Mouse (Mus musculus) regulatory T cell (primary cell): ENCODE measurements around the gene Tubb1.

ENCODE experiments used
- in situ Hi-C: fragments of 300-600 bp; cut with MboI, MseI; formaldehyde crosslinking; loops from one replicate; pipeline ENCODE4 v1.15.1; 2025; ENCODE audit warnings: high pct_unique_total_duplicates

Gene Tubb1

DNA sequence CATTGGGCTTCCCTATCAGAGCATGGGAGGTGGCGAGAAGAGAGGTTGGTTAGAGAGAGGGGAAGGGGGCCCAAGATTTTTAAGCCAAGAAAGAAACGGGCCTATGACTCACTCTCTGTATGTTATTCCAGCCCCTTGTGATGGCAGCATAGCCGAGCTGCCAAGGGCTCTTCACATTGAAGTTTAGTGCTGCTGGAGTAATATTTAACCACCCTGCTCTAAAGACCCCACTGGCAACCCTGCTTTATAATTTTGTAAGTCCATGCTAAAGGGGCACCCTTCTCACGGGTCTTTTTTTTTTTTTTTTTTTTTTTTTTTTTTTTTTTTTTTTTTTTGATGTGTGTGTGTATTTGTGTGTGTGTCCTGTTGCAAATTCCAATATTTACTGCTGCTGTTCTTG is 8.6 kb upstream of the Tubb1 start:
- in situ Hi-C loops: loop anchor here (25.0 kb wide), 1 partner anchor 780 kb away; the partner anchor contains the start of gene Rab22a

DNA sequence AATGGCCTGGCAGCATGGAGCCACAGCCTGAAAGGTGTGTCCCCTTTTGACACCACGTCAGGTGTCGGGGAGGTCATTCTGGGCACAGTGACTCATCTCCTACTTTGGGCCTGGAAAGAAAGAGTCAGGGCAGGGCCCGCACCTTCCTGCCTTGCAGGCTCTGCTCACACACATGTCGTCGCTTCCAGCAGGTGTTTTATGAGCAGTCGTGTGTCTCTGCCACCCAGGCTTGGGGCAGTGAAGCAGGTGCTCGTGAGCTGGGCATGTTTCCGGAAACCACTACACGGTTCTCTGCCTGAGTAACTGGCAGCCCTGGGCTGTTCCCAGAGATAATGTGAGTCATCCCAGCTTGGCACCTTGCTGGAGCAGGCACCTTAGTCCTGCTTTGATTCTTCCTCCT is 8.0 kb upstream of the Tubb1 start:
- in situ Hi-C loops: loop anchor here (25.0 kb wide), 1 partner anchor 780 kb away; the partner anchor contains the start of gene Rab22a

DNA sequence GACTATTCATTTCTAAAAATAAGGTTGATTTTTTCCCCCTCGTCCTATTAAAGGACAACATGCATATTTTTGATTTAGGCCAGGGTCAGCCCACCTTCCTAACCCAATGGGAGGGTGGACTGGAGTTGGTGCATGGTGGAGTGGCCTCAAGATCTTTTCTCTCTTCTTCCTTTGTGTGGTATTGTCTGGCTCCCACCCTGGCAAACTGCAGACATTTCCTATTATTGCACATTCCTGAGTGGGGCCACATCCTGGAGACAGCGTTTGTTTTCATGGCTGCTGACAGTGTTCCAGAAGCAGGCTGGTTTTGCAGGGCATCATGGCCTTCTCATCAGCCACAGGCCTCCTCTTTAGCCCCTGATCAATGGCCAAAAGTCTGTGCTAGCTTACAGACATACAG is 7.4 kb upstream of the Tubb1 start:
- in situ Hi-C loops: loop anchor here (25.0 kb wide), 1 partner anchor 781 kb away; the partner anchor contains the start of gene Rab22a

DNA sequence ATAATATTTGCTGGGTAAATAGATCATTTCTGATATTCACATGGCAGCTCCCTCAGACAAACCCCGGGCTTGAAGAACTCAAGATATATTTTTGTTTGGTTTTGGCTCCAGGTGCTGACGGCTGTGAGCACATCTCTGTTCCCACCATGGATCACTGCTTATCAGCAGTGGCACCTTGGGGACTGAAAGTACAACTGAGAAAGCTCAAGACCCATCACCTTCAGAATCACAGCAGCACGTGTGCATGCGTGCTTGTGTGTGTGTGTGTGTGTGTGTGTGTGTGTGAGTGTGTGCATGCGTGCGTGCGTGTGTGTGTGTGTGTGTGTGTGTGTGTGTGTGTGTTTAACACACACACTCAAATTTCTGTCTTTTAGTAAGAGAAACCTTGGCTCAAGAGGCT is 6.1 kb upstream of the Tubb1 start:
- in situ Hi-C loops: loop anchor here (25.0 kb wide), 1 partner anchor 782 kb away; the partner anchor contains the start of gene Rab22a

DNA sequence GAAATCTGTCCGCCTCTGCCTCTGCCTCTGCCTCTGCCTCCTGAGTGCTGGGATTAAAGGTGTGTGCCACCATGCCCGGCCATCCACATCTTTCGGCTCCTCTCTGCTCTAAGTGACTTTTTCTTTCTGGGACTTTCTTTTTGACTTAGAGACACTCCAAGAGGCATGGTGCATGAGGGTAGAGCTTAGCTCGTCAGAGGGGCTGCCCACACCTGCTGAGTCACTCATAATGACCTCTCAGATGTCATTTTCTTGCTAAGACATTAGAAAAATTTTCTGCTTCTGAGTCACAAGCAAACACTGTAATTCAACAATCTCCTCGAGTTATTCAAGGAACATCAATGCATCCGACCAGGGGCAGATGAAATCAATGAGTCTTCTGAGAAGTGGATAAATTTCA is 5.5 kb upstream of the Tubb1 start:
- in situ Hi-C loops: loop anchor here (25.0 kb wide), 1 partner anchor 783 kb away; the partner anchor contains the start of gene Rab22a

DNA sequence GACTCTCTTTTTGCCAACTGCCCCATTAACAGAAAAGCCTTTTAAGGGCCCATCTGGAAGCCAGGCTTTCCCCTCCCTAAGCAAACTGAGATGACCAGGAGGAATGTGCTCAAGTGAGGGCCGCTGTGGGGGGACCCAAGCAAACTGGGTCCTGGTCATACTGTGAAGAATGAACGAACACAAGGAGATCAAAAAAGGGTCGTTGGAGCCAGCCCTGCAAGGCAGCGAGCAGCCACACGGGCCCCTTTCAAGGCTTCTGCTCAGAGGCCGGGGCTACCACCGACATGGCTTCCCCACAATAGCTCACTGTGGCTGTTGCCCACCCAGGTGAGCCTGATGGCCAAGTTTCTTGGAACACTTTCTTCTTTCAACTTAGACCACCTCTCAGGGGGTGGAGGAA is 4.0 kb upstream of the Tubb1 start:
- in situ Hi-C loops: loop anchor here (25.0 kb wide), 1 partner anchor 784 kb away; the partner anchor contains the start of gene Rab22a

DNA sequence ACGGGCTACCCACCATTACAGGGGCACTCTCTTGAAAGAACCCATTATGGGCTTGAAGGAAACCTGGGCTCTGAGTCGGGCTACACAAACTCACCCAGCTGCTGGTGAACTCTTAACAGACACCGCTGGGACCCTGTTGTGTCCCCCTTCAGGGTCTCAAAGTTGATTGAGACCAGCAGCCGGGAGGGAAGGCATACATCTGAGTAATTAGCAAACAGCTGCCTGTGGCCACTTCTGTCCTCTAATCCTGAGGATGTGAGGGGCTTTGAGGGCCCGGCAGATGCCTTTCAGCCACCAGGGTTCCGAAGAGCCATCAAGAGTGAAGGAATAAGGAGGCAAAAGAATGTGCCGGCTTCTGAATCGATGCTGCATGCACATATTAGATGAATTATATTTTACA is 3.6 kb upstream of the Tubb1 start:
- in situ Hi-C loops: loop anchor here (25.0 kb wide), 1 partner anchor 785 kb away; the partner anchor contains the start of gene Rab22a

DNA sequence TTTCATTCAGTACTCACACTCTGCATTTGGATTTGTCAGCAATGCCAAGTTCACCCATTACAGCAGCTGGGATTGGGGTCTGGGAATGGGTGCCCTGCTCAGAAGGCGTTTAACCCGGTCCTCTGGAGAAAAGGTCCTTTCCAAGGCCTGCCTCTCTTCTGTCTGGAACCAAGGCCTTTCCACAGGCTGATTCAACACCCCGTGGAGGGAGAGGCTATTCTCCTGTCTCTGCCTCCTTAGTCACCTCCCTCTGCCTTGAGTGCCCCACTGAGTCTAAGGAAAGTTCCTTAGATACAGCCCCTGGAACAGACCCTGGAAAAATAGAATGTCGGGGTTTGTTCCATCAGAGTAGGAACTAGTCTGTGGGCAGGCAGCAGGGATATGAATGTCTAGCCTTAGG is 2.1 kb upstream of the Tubb1 start:
- in situ Hi-C loops: loop anchor here (25.0 kb wide), 1 partner anchor 786 kb away; the partner anchor contains the start of gene Rab22a

DNA sequence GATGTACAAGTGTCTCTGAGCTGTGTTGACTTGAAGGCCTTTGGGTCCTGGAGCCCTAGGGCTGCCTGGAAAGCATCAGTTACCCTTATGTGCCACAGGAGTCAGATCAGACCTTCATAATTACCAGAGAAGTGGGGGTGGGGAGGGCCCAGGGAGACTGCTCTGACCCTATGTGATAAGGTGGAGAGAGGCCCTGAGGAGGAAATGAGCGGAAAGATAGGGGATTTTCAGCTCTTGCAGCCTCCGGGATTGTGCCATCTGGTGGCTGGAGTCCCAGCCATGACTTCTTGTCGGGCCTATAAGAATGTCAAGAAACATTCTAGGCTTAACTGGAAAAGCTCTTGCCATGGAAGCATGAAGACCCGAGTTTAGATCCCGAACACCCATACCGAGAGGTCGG is 3.2 kb downstream of the Tubb1 start:
- in situ Hi-C loops: no loop called here

DNA sequence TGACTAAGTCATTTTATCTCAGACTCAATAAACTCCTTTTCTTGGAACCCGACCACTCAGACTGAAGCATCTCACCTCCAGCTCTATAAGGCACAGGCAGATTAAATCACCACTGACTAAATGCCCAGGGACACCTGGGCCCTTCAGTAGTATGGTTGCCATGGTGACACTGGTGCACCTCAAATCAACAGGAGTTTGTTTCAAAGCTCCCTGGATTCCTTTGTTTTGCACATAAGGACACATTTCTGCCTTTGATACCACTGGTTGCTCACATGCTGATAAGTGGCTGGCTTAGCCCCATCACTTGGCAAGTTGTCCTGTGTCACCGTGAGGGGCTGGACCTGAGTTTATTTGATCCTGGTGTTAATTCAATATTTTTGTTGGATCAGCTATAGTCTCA is 8.9 kb downstream of the Tubb1 start:
- in situ Hi-C loops: no loop called here

DNA sequence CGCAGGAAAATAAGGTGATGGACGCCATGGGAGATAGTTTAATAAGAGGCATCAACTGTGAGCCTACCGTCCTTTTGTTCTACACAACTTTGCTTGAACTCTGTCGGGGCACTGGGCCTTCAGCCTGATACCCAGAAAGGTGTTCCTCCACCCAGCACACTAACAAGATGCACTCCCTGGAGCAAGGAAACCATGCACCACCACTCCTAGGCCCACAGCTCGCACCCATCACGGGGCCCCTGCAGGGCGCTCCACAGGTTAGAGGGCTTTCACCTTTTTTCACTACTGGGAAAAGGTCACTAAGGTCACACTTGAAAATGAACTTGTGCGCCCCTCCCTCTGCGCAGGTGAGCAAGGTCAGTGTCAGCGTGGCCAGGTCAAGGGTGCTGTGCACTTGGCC is 12.9 kb downstream of the Tubb1 start:
- in situ Hi-C loops: no loop called here

DNA sequence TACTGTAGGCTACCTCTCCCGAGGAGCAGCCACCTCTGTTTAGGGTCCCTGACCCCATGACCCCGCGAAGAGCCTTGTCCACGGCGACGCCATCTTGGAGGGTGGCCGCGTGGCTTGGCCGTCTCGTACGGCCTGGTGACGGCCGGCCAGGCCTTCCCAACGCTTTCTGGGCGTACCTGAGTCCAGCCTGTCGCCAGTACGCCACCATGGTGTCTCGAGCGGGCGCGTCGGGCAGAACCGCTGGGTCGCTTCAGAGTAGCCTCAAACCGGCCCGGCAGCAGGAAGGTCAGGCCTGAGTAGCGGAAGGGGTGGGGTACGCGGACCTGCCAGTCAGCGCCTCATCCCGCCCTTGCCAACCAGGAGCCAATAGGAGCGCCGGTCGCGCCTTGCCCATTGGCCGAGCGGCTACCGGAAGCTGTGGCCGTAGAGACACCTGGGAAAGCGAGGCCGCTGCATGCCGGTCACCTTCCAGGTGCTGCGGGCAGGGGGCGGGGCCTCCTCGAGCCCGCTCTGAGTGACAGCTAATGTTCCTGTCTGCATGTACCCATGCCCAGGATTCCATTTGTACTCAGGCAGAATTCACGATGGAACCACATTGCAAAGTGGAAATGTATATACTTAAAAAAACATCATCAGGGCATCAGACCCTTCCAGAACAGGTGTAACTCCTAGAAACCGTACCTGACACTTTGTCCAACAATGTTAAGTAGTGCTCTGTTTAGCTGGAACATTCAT is 13.5 kb downstream of the Tubb1 start, which contains the start of gene Atp5e:
Gene Atp5e (minus strand): TSS at position 317 of the 735 bp plus-strand sequence.
- in situ Hi-C loops: no loop called here

DNA sequence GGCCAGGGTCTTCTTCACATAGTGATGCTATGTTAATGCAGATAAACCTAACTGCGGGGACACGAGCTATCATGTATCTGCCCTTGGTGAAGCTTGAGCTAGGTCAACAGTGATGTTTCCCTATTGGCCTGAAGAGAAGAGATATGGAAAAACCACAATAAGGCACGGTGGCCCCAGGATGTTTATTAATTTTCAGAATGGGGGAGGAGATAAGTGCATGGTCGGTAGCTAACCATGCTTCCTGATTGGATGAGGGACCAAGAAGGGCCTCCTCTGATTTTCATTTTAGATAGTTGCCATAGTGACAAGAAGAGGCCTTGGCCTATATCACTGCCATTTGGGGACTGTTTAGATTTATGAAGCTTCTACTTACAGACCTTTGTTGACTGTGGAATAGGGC is 19.8 kb downstream of the Tubb1 start:
- in situ Hi-C loops: loop anchor here (5.0 kb wide), 1 partner anchor 143 kb away; no protein-coding TSS in a partner anchor

DNA sequence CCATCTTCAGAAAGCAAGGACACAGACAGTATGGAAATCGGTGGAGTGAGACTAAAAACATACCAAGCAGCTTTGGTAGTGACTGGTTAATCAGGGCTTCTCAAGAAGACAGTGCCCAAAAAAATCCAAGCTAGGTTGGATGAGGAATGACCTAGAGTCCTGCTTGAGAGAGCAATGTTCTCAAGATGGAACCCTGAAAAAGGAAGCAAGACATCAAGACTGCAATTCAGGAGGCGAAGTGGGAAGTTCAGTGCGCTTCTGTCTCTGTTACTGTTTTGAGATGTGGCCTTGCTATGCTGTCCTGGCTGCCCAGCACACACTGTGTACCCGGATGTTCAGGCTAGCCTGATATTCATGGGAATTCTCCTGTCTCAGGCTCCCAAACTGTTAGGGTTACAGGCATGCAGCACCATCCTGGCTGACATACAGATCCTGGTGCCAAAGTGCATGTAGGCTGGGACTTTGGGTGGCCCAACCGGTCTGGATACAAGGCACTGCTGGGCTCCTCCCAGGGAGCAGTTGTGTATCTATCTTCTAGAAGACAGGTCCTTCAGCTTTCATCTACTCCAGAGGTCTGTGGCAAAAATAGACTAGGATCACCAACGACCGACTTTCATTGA is 20.4 kb downstream of the Tubb1 start:
- in situ Hi-C loops: loop anchor here (5.0 kb wide), 1 partner anchor 144 kb away; no protein-coding TSS in a partner anchor

DNA sequence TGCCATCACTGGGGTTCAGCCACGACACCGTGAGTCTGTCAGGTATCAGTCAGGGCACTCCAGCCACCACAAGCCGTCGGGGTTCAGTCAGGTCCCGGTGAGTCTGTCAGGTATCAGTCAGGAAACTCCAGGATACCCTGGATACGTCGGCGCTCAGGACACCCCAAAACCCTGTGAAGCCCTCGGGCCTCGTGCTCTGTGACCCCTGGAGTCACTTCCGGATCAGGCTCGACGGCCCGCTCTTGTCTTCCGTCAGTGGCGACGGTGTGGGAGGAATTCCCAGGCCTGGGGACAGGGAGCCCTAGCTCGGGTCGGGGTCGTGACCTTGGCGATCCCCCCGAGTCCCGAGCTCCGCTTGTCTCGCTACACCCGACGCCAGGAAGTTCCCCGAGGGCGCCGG is 21.9 kb downstream of the Tubb1 start:
- in situ Hi-C loops: loop anchor here (5.0 kb wide), 1 partner anchor 145 kb away; no protein-coding TSS in a partner anchor

DNA sequence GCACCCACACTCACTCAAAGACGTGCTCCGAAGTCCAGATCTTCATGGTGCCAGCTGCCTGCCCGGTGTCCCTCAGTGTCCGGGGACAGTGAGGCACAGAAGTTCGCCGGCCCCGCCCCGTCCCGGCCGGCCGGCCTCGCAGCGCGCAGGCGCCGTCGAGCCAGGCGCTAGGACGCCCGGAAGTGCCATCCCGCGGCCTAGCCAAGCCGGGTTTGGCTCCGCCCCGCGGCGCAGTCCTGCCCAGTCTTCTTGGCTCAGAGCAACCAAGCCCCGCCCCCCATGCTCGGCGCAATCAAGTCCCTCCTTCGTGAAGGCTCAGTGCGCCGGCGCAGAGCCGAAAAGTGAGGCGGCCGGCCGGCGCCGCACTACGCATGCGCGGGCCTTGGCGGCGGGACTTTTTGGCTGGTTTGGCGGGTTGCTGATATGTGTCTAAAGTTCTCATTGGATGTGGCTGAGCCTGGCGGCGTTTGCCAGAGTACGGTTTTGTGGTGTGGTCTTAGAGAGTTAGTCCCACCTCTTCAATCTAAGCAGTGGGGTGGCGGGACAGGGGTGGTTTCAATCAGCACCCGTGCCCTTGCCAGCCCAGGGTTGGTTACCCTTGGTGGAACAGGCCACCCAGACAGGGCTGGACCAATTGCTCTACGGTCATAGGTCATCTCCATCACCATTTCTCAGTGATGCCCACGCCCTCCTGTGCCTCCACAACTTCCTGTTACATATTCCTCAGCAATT is 22.5 kb downstream of the Tubb1 start, which contains the start of gene Prelid3b:
Gene Prelid3b (minus strand): TSS at position 264 of the 732 bp plus-strand sequence.
- in situ Hi-C loops: loop anchor here (5.0 kb wide), 1 partner anchor 146 kb away; no protein-coding TSS in a partner anchor

DNA sequence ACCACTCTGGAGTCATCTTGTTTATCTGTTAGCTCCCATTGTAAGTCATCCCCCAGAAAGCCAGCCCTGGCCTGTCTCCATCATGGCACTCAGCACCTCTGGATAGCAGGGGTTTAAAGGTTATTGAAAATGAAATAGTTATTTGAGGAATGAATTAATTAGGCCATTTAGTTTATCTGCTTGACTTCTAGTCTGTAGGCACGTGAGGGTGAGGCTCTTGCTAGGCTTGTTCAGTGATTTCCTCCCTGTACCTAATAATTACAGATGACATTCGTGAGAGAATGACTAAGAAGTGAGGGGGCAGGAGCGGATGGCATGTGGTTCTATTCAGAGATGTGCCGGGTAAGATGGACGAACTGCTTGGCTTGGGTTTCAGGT is 23.0 kb downstream of the Tubb1 start:
- in situ Hi-C loops: loop anchor here (5.0 kb wide), 1 partner anchor 146 kb away; no protein-coding TSS in a partner anchor

DNA sequence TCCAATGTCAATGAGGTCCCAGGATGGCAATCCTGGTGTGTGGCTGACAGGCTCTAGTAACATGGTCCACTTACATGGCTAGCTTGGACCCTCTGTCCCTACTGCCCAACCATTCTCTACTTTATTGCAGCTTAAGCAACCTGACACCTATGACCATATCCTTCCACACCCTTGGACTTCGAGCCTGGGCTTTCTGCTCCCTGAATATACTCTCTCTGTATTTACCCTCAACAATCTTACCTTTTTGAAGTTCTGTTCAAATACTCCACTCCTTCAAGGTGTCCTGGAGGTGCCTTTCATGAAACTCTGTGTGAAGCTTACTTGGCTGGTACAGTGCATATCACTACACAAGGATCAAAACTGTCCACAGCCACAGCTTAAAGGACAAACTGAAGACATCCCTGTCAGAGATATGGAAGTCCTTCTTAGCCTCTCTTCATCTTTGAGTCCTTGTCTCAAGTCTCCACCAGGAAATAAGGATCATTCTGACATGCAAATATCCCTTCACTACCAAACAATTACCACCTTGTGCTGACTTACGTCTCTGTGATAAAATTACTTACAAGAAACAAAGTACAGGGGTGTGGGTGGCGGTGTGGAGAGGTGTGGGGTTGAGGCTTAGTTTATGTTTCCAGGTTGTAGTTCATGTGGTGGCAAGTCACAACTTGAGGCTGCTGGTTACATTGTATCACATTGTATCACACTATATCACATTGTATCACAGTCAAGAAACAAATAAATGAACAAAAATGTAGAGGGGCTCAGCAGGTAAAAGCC is 27.2 kb downstream of the Tubb1 start:
- in situ Hi-C loops: no loop called here

DNA sequence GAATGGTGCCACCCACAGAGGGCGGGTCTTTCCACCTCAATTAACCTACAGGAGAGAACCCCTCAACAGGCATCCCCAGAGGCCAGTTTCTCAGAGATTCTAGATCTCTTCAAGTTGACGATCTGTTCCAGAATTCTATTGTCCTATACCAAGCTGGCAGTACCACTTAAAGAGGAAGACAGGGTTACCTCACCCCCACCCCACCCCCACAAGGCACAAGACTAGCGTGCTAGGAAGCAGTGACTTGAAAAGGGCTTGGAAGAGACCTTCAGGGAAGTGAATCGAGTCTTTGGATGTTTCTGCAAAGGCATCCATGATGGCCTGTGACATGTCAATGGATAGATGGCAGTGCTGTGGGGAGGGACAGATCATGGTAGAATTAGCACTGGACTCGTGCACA is 28.3 kb downstream of the Tubb1 start:
- in situ Hi-C loops: no loop called here

DNA sequence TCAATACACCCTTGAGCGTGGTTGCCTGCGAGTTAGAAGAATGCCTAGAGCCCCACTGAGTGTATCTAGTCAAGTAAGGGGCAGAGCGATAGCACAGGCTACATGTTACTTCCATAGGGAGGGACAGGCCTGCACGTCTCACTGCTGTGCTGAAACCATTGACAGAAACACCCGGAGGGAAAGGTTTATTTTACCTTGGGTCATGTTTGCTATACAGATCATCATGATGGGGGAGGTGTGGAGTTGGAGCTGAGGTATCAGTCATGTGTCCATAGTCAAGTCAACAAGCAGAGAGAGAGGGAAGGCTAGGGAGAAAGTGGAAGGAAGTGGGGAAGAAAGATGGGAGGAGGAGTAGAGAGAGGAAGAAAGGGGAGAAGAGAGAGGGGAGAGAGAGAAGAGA is 36.5 kb downstream of the Tubb1 start:
- in situ Hi-C loops: loop anchor here (5.0 to 10.0 kb wide), 2 partner anchors 170 to 378 kb away; no protein-coding TSS in a partner anchor

DNA sequence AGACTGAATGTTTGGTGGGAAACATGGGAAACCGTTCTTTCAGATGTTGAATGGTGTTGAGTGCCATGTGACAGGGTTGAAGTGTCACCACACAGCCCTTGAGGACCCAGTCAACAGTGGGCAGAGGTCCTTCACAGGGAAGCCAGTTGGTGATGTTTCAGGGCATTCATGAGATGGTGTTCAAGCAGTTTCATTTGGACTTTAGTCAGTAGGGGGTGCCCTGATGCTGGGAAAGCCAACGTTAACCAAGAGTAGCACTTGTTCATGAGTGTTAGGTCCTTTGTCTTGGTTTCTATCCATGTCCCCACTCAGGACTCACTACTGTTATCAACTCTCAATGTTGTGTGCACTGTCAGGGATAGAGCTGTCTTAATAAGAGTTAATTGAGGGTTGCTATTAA is 42.4 kb downstream of the Tubb1 start:
- in situ Hi-C loops: no loop called here
